Mouse (Mus musculus): Measurements from ENCODE around the gene Pgm1. TPM values are rescaled to one million over a fixed set of nuclear protein-coding genes. Genes with fewer than 3 reads are reported as not detected.

The Pgm1 gene
- polyA plus RNA-seq, 1 experiment from 2014 or later, result 193 TPM

- whole genome bisulfite sequencing, result 73% methylated on average over 6 of the region's 6 CpGs
These were observed 37.3 kb downstream of the Pgm1 start for GRCm38 (mm10) chr4:99966555-99966954.

DNA sequence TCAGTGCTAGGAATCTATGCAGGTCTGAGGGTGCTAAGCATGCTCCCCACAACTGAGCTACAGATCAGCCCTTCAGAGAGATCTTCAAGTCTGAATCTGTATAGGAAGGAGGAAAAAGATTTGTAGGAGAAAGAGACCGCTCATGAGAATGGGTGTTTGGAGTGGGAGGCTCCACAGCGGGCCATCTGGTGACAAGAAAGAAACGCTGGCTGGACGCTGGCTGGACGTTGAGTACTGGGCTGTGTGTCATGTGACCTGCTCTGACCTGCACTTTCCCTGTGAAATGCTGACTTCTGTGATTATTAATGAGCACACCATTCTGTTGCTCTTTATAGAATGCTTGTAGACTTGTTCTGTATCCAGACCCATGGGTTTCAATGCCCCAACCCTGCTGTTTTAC lies 40.1 kb downstream of the Pgm1 start:
- Histone ChIP-seq H3K4me2 (replicated peaks) (no peak overlapping the region), H3K27ac (no peak overlapping the region), H3K36me3 (no peaks in the 10 kb centered on the region; the same call in 1 of the 2 replicates), H3K27me3 (replicated peaks) (no peaks in the 10 kb centered on the region), H3K9me3 (no peaks in the 10 kb centered on the region), H3K4me1 (replicated peaks) (no peaks in the 10 kb centered on the region), H3K9ac (no peak overlapping the region), H3K4me3 (replicated peaks) (no peak overlapping the region)
- ATAC-seq, result no peak
- WGBS, result 52% methylated on average over 5 of the region's 5 CpGs

More at GRCm38 (mm10) chr4:99966555-99966954, 37.3 kb downstream of the Pgm1 start:
- Histone ChIP-seq H3K27me3 (replicated peaks) (no peaks in the 10 kb centered on the region), H3K9me3 (no peaks in the 10 kb centered on the region), H3K27ac (no peak overlapping the region), H3K9ac (no peak overlapping the region), H3K4me2 (replicated peaks) (no peak overlapping the region), H3K4me1 (replicated peaks) (0 out of 2 replicates have a peak, but pooled peaks cover 2% of the 10 kb centered on the region), H3K4me3 (replicated peaks) (no peak overlapping the region), H3K36me3 (no peaks in the 10 kb centered on the region)
- no peak for ATAC-seq

- no peak overlapping the region for H3K27ac ChIP-seq
- no peaks in the 10 kb centered on the region; the same call in 1 of the 2 replicates for H3K36me3 ChIP-seq
- no peak overlapping the region for H3K4me2 ChIP-seq (replicated peaks)
- H3K9me3 ChIP-seq, result no peaks in the 10 kb centered on the region
- WGBS, result 53% methylated on average over 4 of the region's 4 CpGs
- H3K4me1 ChIP-seq (replicated peaks), result no peaks in the 10 kb centered on the region
- no peaks in the 10 kb centered on the region for H3K27me3 ChIP-seq (replicated peaks)
- H3K9ac ChIP-seq, result no peak overlapping the region
- no peak for ATAC-seq
- no peak overlapping the region for H3K4me3 ChIP-seq (replicated peaks)
These were observed 40.9 kb downstream of the Pgm1 start for GRCm38 (mm10) chr4:99970097-99970496.

DNA sequence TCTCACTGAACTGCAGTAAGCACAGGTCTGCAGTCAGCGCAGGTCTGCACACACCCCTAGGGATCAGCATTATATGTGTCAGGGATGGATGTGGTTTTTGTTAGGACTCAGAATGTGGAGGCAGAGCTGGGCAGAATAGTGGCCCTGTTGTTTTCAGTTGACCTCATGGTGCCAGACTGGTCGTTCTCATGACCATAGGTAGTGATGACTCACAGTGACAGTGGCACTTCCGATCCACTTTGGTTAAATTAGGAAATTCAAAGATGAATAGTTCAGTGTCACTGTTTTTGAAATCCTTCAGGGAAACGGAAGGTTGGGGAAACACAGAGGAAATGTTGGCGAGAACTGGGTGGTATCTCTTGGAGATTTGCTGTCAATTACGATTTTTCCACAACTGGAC lies 43.7 kb downstream of the Pgm1 start:
- H3K9ac ChIP-seq, result no peak overlapping the region
- no peak overlapping the region for H3K4me3 ChIP-seq (replicated peaks)
- H3K36me3 ChIP-seq, result no peaks in the 10 kb centered on the region; the same call in 1 of the 2 replicates
- H3K4me1 ChIP-seq (replicated peaks), result no peaks in the 10 kb centered on the region
- WGBS, result 82% methylated on average over 6 of the region's 6 CpGs
- H3K4me2 ChIP-seq (replicated peaks), result no peak overlapping the region
- H3K27ac ChIP-seq, result no peak overlapping the region
- no peak for ATAC-seq
- no peaks in the 10 kb centered on the region for H3K9me3 ChIP-seq
- no peaks in the 10 kb centered on the region for H3K27me3 ChIP-seq (replicated peaks)

DNA sequence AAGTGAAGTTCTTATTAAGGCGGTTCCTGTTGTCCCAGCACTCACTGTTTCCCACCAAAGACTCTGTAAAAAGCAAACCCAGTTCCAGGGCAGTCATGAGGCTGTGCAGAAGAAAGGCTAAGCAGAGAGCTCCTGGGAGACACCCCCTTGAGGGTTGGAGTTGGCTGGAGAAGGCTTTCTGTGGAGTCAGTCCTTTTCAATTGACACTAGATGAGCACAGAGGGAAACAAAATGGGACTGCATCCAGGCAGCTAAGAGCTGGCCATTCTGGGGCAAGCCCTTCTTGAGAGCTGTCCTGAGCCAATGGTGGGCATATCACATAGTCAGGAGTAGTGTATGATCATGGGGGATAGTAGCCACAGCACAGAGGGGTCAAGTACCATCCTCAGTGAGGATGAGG lies 44.7 kb downstream of the Pgm1 start:
- WGBS, result 94% methylated on average over 1 of the region's 1 CpGs
- Histone ChIP-seq H3K9me3 (no peaks in the 10 kb centered on the region), H3K4me1 (replicated peaks) (no peaks in the 10 kb centered on the region), H3K27me3 (replicated peaks) (no peaks in the 10 kb centered on the region), H3K4me3 (replicated peaks) (no peak overlapping the region), H3K9ac (no peak overlapping the region), H3K4me2 (replicated peaks) (no peak overlapping the region), H3K36me3 (no peaks in the 10 kb centered on the region; the same call in 1 of the 2 replicates), H3K27ac (no peak overlapping the region)
- no peak for ATAC-seq

- WGBS, result 75% methylated on average over 5 of the region's 5 CpGs
These were observed 45.2 kb downstream of the Pgm1 start for GRCm38 (mm10) chr4:99974375-99974774.

DNA sequence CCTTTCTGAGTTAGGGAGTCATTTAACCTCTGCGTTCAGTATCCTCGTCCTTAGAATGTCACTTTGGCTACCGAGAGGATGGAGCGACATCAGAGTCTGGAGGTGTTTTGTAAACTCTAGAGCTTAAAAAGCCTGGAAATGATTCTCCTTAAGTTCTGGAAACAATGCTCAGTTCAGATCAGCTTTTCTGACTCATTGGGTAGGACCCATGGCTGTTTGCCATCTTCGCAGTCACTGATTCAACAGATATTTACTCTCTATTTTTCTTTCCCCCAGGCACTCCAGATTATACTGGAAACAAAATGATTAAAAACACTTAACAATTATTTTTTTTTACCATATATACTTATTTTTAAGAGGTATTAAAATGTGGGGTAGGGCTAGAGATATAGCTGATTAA lies 50.1 kb downstream of the Pgm1 start:
- Histone ChIP-seq H3K9me3 (no peaks in the 10 kb centered on the region), H3K4me3 (replicated peaks) (no peak overlapping the region), H3K27ac (no peak overlapping the region), H3K9ac (no peak overlapping the region), H3K27me3 (replicated peaks) (no peaks in the 10 kb centered on the region), H3K4me2 (replicated peaks) (no peak overlapping the region), H3K36me3 (0 out of 2 replicates have a peak, but pooled peaks cover 6% of the 10 kb centered on the region), H3K4me1 (replicated peaks) (no peaks in the 10 kb centered on the region)
- WGBS, result 90% methylated on average over 5 of the region's 5 CpGs
- ATAC-seq, result no peak

More at GRCm38 (mm10) chr4:99974375-99974774, 45.2 kb downstream of the Pgm1 start:
- Histone ChIP-seq H3K4me1 (replicated peaks) (no peaks in the 10 kb centered on the region), H3K4me3 (replicated peaks) (no peak overlapping the region), H3K4me2 (replicated peaks) (no peak overlapping the region), H3K36me3 (no peaks in the 10 kb centered on the region; the same call in 1 of the 2 replicates), H3K9ac (no peak overlapping the region), H3K27ac (no peak overlapping the region), H3K9me3 (no peaks in the 10 kb centered on the region), H3K27me3 (replicated peaks) (no peaks in the 10 kb centered on the region)
- ATAC-seq, result no peak

- WGBS, result 88% methylated on average over 2 of the region's 2 CpGs
- Histone ChIP-seq H3K9me3 (no peaks in the 10 kb centered on the region), H3K36me3 (0 out of 2 replicates have a peak, but pooled peaks cover 6% of the 10 kb centered on the region), H3K4me2 (replicated peaks) (no peak overlapping the region), H3K4me3 (replicated peaks) (no peak overlapping the region), H3K9ac (no peak overlapping the region), H3K27me3 (replicated peaks) (no peaks in the 10 kb centered on the region), H3K4me1 (replicated peaks) (no peaks in the 10 kb centered on the region; the same call in 1 of the 2 replicates), H3K27ac (no peak overlapping the region)
- no peak for ATAC-seq
These were observed 52.0 kb downstream of the Pgm1 start for GRCm38 (mm10) chr4:99981216-99981615.

DNA sequence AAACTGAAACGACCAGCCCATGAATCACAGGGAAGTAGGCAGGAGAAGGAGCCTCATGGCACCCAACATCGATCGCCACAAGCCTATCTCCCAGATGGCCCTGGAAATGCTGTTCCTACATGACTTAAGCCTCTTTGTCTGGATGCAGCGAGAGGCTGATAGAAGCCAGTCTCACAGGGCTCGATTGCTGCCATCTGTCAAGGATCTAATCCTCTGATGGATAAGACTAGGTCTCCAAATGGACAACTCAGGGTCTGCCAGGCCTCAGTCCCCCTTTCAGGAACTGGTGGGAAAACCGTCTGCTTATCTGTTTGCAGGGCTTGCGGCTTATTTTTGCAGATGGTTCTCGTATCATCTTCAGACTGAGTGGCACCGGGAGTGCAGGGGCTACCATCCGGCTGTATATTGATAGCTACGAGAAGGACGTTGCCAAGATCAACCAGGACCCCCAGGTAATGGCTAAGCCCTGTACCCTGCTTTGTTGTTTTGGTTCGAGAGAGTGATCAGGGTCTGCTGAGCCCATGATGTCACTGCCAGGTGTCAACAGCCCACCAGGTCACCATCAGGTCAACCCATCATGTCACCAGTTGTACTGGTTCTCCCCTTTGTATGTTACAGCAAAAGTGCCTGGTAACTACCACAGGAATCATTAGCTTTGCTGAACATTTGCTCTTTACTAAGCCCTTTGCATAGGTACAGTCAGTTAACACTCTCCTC lies 54.6 kb downstream of the Pgm1 start:
- Histone ChIP-seq H3K27ac (no peak overlapping the region), H3K4me2 (replicated peaks) (no peak overlapping the region), H3K9me3 (no peaks in the 10 kb centered on the region), H3K36me3 (0 out of 2 replicates have a peak, but pooled peaks cover 6% of the 10 kb centered on the region), H3K4me1 (replicated peaks) (peaks cover under 1% of the 10 kb centered on the region; the same call in 1 of the 2 replicates), H3K9ac (no peak overlapping the region), H3K4me3 (replicated peaks) (no peak overlapping the region), H3K27me3 (replicated peaks) (no peaks in the 10 kb centered on the region)
- ATAC-seq, result no peak
- WGBS, result 54% methylated on average over 13 of the region's 13 CpGs

GRCm38 (mm10) chr4:99984369-99984752 lies 55.1 kb downstream of the Pgm1 start:
- 75% methylated on average over 7 of the region's 7 CpGs for WGBS
- no peaks in the 10 kb centered on the region for H3K9me3 ChIP-seq
- H3K4me3 ChIP-seq (replicated peaks), result no peak overlapping the region
- no peaks in the 10 kb centered on the region for H3K27me3 ChIP-seq (replicated peaks)
- no peak for ATAC-seq
- H3K36me3 ChIP-seq, result 0 out of 2 replicates have a peak, but pooled peaks cover 6% of the 10 kb centered on the region
- peaks cover 2% of the 10 kb centered on the region; the same call in 1 of the 2 replicates for H3K4me1 ChIP-seq (replicated peaks)
- no peak overlapping the region for H3K9ac ChIP-seq
- no peak overlapping the region for H3K27ac ChIP-seq
- no peak overlapping the region for H3K4me2 ChIP-seq (replicated peaks)

DNA sequence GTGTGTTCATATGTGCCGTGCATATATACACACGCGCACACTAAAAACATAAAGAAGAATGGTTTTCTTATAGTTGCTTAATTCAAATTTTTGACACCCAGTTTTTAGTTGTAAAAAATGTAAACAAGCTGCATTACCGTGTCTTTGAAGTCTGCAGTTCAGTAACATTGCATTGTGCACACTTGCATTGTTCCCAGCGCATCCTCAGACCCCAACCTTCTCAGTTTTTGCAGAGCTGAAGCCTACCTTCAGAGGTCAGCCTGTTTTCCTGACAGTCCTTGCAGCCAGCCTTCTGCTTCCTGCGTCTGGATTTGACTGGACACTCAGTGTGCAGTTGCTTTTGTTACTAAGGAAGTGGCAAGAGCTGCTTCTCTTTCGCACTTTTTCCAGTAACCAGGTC lies 55.9 kb downstream of the Pgm1 start:
- Histone ChIP-seq H3K4me1 (replicated peaks) (peaks cover 2% of the 10 kb centered on the region; the same call in 1 of the 2 replicates), H3K27me3 (replicated peaks) (no peaks in the 10 kb centered on the region), H3K9ac (no peak overlapping the region), H3K4me3 (replicated peaks) (no peak overlapping the region), H3K9me3 (no peaks in the 10 kb centered on the region), H3K27ac (no peak overlapping the region), H3K36me3 (0 out of 2 replicates have a peak, but pooled peaks cover 6% of the 10 kb centered on the region), H3K4me2 (replicated peaks) (no peak overlapping the region)
- WGBS, result 84% methylated on average over 7 of the region's 7 CpGs
- no peak for ATAC-seq

- ATAC-seq, result no peak
- 78% methylated on average over 12 of the region's 12 CpGs for WGBS
- H3K9me3 ChIP-seq, result no peaks in the 10 kb centered on the region
- H3K9ac ChIP-seq, result no peak overlapping the region
- H3K36me3 ChIP-seq, result 0 out of 2 replicates have a peak, but pooled peaks cover 6% of the 10 kb centered on the region
- no peak overlapping the region for H3K27ac ChIP-seq
- no peak overlapping the region for H3K4me2 ChIP-seq (replicated peaks)
- H3K4me3 ChIP-seq (replicated peaks), result no peak overlapping the region
- no peaks in the 10 kb centered on the region for H3K27me3 ChIP-seq (replicated peaks)
- peaks cover 2% of the 10 kb centered on the region; the same call in 1 of the 2 replicates for H3K4me1 ChIP-seq (replicated peaks)
These were observed 56.4 kb downstream of the Pgm1 start for GRCm38 (mm10) chr4:99985631-99986030.

GRCm38 (mm10) chr4:99986609-99987008 lies 57.4 kb downstream of the Pgm1 start:
- no peak overlapping the region for H3K4me3 ChIP-seq (replicated peaks)
- H3K4me1 ChIP-seq (replicated peaks), result peaks cover 2% of the 10 kb centered on the region; the same call in 1 of the 2 replicates
- H3K4me2 ChIP-seq (replicated peaks), result no peak overlapping the region
- H3K9ac ChIP-seq, result no peak overlapping the region
- no peak for ATAC-seq
- 84% methylated on average over 10 of the region's 10 CpGs for WGBS
- H3K27ac ChIP-seq, result no peak overlapping the region
- no peaks in the 10 kb centered on the region for H3K27me3 ChIP-seq (replicated peaks)
- 0 out of 2 replicates have a peak, but pooled peaks cover 6% of the 10 kb centered on the region for H3K36me3 ChIP-seq
- H3K9me3 ChIP-seq, result no peaks in the 10 kb centered on the region
